Mouse (Mus musculus): ENCODE results near the gene Ehbp1. TPM values are rescaled to one million over a fixed set of nuclear protein-coding genes. Genes with fewer than 3 reads are reported as not detected.

Gene Ehbp1
- total RNA-seq, 2 experiments from 2014 or later: 33.8 to 34.0 TPM

DNA sequence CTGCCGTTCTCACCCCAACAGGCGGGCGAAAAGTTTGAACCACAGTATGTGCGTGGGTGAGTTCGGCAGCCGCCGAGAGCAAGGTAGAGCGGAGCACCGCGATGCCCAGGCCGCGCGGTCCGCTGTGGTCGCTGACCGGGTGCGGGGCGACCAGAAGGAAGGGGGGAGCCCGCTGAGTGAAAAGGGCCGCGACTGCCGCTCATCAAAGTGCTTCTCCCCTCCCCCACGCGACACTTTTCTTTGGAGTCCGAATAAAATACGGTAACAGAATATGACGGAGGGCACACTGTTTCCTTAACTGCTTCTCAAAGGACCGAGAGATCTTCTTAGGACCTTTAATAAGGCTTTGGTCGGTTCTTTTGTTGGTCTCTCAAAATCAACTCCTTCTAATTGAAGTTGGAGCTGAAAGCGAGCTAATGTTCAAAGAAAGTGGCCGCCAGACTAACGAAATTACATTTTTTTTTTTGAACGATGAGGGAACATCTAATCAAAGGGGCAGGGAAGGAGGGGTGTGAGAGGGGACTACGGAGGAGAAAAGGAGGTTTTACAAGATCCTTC, 339.2 kb downstream of the Ehbp1 start, which contains the start of gene Otx1:
Otx1 (minus strand) TSS at position 115 of the 558 bp plus-strand sequence.
- DNase-seq (ENCODE audit: low spot score in 2 of 2): no peak

GRCm38 (mm10) chr11:22002062-22002782, 339.9 kb downstream of the Ehbp1 start:
- DNase-seq (ENCODE audit: low spot score in 2 of 2): no peak

- peak in 1 of 2 experiments; percentile 24 for DNase-seq (ENCODE audit: low spot score in 2 of 2)
These were observed 340.6 kb downstream of the Ehbp1 start for GRCm38 (mm10) chr11:22001321-22002061.

DNA sequence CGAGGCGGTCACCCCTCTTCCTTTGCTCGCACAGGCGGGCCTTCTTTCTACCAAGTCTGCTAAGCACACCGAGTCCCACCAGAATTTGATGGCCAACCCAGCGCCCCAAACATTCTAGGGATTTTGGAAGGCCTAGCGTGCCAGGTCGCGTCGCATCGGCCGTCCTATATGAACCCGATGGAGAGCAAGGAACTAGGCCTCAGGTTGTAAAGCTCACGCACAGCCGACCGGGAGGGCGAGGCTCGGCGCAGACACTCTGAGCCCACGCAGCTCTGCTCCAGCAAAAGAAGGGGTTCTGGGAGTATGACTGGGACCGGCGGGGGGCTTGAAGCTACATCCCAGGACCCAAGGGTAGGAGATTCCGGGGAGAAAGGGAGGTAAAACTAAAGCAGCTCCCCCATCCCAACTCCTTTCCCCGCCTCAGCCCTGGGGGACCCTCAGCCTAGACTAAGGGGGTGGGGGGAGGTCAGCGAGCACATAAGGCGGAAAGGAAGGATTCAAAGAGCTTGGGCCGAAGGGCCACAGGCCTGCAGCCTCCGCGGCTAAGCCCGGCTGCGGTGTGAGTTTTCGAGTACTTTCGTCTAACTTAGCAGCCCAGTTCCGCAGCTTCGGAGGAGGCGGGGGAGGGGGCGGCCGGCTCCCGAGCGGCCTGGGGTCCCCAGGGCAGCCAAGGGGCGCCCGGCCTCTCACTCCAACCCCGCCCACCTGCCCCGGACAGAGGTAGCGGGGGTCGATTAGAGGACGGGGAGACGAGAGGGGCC, 341.6 kb downstream of the Ehbp1 start:
- DNase-seq (ENCODE audit: low spot score in 2 of 2): no peak

DNA sequence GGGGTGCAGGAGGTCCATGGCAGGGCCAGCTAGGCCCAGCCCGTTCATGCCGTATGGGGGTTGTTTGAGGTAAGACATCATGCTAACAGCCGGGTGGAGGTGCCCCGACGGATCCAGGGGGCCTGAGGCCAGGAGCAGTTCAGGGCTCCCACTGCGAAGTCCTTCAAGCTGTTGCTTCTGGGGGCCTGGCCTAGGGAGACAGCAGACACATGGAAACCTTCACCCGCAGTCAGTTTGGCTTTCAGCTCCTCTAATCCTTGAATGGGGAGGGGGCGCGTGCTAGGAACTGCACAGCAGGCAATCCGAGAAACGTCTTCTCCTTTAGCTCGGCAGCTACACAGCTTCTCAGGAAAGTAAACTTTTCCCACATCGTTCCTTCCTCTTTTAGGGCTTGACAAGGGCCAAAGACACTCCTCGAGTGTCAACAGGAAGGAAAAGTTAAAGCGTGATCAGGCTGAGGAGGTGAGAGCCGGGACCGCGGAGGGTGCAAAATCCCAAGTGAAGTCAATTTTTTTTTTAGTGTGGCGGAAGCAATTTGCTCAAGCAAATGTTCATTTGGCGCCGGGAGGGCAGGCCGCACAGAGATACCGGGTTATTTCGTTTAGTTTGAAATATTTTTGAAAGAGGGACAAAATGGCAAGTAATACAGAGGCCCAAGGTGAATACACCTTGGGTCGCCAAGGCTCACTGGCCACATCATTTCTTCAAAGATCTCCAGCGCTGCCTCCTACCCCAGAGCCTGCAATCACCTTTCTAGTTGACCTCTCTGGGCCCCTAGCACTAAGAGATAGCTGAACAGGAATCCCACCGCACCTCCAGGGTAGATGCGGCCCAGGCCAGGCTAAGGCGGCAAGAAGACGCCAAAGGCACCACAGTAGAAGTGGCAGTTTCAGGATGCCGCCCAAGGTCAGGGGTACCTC, 342.4 kb downstream of the Ehbp1 start:
- DNase-seq (ENCODE audit: low spot score in 2 of 2): no peak

DNA sequence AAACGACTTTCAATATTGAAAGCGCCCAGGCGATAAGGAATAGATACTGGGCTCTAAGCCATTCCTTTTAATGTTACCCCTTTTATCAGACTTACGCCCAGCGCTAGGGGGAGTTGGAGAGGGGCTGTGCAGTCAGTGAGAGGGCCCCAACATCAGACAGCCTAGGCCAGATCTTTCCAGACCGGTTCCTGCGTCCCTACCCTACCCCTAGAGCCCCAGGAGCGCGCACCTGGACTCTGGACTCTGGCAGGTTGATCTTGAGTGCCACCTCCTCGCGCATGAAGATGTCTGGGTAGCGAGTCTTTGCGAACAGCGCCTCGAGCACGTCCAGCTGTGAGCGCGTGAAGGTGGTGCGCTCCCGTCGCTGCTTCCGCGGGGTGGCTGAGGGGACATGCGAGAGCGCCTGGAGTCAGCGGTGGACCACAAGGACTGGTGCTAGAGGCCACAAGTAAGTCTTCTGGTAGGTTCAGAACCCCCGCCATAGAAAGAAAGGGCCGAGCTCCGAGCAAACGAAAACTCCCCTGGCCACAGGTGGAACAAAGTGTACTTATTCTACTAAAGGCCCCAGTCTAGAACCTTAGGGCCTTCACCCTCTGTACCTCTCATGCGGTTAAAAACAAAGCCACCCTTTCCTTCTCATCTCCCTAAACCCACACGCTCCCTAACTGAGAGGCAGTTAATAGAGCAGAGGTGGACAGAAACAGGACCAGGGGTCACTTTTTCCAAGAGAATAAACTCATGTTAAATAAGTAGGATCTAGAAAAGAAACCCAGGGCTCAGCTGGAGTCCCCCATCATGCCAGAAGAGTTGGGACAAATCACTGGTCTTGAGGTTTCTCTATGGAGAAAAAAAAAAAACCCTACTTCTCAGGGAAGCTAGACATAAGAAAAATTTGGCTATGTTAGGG, 343.7 kb downstream of the Ehbp1 start:
- DNase-seq (ENCODE audit: low spot score in 2 of 2): no peak

GRCm38 (mm10) chr11:21997561-21998140, 344.4 kb downstream of the Ehbp1 start:
- DNase-seq (ENCODE audit: low spot score in 2 of 2): no peak

GRCm38 (mm10) chr11:21996661-21997560, 345.2 kb downstream of the Ehbp1 start:
- DNase-seq (ENCODE audit: low spot score in 2 of 2): no peak

GRCm38 (mm10) chr11:21996325-21996647, 345.8 kb downstream of the Ehbp1 start:
- no peak for DNase-seq (ENCODE audit: low spot score in 2 of 2)

DNA sequence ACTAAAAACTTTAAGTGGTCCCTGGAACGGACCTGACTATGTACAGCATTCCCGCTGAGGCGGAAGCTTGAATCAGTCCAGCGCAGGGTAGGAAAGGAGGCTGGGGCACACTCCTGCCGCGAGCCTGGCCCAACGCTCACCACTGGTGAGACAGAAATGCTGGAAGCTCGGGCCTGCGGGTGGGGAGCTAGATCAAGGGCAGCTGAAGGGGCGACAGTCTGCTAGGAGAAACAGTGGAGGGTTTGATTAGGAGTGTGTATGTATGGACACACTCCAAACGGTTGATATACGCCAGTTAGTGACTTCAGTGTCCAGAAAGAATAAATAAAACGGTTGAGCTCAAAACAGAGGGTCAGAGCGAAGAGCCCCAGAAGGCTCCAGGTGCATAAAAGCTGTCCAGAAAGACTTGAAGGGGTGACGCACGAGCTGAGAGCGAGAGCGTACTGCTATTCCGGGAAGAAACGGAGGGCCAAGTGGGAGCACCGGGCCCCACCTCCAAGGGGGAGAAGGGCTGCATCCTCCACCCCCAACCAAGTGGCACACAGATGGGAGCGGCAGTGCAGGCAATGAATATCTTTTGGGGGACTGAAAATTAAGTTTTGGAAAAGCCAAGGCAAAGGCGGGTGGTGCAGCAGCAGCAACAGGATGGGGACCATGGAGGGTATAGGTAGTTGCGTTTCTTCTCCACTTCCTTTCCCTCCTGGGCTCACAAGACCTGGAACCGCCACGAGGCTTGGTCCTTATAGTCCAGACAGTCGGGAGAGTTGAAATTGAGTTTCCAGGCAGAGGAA, 346.4 kb downstream of the Ehbp1 start:
- no peak for DNase-seq (ENCODE audit: low spot score in 2 of 2)

DNA sequence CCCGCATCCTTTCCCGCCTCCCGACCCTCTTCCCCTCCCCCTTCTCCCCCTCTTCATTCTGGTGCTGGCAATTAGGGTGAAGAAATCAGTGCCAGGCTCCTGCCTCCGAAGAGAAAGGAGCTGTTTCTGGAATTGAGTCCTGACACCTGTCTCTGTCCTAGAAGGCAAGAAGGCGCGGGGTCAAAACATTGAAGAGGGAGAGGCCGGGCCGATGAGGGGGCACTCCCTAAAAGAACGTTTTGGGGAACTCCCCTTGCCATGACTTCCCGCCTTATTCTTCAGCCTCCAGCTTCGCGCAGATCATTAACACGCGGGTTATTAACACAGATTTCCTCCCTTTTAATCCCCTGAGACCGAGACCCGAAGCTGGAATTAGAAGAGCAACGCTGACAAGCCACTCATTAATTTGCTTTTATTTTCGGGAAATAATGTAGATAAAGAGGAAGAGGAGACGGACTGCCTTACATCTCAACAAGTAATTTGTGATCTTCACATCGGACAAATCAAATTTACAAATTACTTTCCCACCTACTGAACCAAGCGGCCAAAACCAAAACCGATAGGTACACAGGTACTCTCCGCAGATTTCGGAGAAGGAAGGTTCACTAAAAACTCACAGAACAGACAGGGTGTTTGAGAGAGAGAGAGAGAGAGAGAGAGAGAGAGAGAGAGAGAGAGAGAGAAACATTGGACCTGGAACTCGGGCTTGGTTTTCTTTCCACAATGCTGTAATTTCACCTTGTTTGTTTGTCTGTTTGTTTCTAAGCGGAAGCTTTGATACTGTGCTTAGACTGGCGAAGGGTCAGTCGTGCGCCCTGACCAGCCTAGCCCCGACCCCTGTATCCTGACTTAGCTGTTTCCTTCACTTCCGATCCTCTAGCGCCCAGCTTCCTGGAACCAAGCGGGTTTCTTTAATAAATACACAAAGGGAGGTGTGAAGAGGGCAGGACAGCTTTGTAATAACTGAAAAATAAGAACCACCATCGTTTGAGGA, 347.4 kb downstream of the Ehbp1 start:
- no peak for DNase-seq (ENCODE audit: low spot score in 2 of 2)

DNA sequence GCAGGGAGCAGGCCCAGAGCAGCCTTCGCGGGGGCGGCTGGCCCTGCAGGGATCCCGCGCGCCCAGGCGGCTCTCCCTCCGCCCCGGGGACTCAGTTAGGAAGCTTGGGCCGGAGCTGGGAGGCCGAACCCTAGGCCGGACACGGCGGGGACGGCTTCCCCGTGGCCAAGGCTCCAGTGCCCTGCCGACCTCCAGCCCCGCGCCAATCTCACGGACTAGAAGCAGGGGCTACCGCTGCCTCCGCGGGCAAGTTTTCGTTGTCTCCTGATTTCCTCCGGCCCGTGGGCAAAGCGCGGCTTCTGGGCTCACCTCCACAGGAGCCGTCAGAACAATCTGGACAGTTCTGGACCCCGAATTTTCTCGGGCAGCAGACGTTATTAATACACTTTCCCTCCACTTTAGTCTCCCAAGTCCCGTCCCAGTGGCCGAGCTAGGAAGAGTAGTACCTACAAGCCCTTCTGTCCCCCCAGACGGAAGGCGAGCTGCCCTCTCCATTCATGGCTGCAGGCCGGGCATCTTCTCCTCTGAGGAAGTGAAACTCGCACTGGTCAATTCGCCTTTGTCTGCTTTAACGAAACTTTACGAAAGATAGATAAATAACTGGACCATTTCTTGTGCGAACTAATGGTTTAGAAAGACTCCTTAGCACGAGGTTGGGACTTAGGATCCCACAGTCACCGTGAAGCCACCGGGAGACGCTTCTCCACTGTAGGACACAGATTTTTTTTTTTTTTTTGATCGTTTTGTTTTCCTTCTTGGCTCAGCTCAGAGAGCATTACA, 348.3 kb downstream of the Ehbp1 start:
- DNase-seq (ENCODE audit: low spot score in 2 of 2): peak; percentile 4 to 7

DNA sequence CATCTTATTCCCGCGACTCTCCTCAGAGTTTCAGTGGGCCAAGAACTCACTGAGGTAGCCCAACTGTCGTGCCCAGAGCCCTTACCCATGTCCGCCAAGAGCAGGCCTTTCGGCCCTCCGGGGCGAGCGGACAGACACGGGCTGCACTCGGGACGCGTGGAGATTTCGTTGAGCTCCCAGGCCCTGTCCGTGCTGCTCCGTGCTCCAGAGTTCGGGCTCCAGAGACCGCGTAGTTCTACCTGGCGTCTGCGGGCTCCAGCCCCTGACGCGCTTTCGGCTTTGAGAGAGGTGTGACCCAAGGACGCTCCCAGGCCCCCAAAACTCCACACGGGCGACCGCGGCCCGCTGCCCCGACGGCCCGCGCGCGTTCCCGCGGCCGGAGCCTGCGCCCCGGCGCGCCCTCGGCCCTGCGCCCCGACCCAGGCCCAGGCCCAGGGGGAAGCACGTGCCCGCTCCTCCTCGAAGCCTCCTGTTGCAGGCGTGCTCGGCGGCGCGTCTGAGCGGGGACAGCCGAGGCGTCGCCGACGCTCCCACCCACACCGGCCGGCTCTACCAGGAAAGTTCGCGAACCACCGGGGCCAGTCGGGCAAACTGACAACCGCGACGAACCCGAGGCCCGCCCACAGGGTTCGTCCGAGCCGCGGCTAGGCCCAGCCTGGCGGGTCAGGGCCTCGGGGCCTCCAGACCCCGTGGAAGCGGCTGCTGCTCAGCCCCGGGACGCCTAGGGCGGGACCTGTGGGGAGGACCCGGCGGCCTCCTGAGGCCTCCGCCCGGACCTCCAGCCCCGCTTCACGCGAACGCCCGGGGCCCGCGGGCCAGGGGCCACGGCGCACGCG, 349.1 kb downstream of the Ehbp1 start:
- no peak for DNase-seq (ENCODE audit: low spot score in 2 of 2)

- DNase-seq (ENCODE audit: low spot score in 2 of 2): no peak
These were observed 353.6 kb downstream of the Ehbp1 start for GRCm38 (mm10) chr11:21988398-21988946.
